Mouse (Mus musculus) CD4-positive helper T cell, adult 2 months (primary cell): ENCODE results near the gene Olfr295.

Experiments
- DNase-seq: peaks from one replicate; pipeline ENCODE4 v3.0.0-alpha.2; 2012; ENCODE audit warnings: low read depth, missing footprints, low spot score

Gene Olfr295

GRCm38 (mm10) chr7:86583562-86583961 lies at the start of gene Olfr295:
Olfr295 (plus strand) TSS chr7:86583862.
- DNase-seq = no peak

- DNase-seq = no peak
Observed at GRCm38 (mm10) chr7:86616543-86616942, 32.9 kb downstream of the Olfr295 start, which contains the start of gene Olfr294. Olfr294 (minus strand) TSS chr7:86616643.
